Mouse (Mus musculus) lung, postnatal 4 days (tissue): Measurements from ENCODE around the gene Sap30bp.

ENCODE experiments used
- DNase-seq, 2 experiments: peaks; one replicate each; pipeline ENCODE4 v3.0.0; 2021

Sap30bp gene

GRCm38 (mm10) chr11:115906116-115906515 is 27.0 kb upstream of the Sap30bp start:
- no peak for DNase-seq

- DNase-seq: no peak
These were observed 26.6 kb upstream of the Sap30bp start for GRCm38 (mm10) chr11:115906521-115906920.

GRCm38 (mm10) chr11:115911134-115911561 is 21.9 kb upstream of the Sap30bp start:
- DNase-seq: peak in 1 of 2 experiments; percentile 55

GRCm38 (mm10) chr11:115911632-115912376 is 21.3 kb upstream of the Sap30bp start, which contains the start of gene Smim6:
Gene Smim6, plus strand, starts transcription at chr11:115912017.
- DNase-seq: peak; percentile 45 to 57

GRCm38 (mm10) chr11:115916579-115916978 is 16.5 kb upstream of the Sap30bp start:
- DNase-seq: peak in 1 of 2 experiments; percentile 8

- no peak for DNase-seq
These were observed 14.4 kb upstream of the Sap30bp start for GRCm38 (mm10) chr11:115918637-115919036.

- no peak for DNase-seq
These were observed 14.0 kb upstream of the Sap30bp start for GRCm38 (mm10) chr11:115919073-115919472.

GRCm38 (mm10) chr11:115920110-115920818 is 12.8 kb upstream of the Sap30bp start:
- DNase-seq: peak in 1 of 2 experiments; percentile 67

GRCm38 (mm10) chr11:115921986-115922385 is 11.1 kb upstream of the Sap30bp start:
- DNase-seq: peak in 1 of 2 experiments; percentile 8

GRCm38 (mm10) chr11:115929031-115929430 is 4.1 kb upstream of the Sap30bp start:
- no peak for DNase-seq

GRCm38 (mm10) chr11:115929818-115930217 is 3.3 kb upstream of the Sap30bp start:
- no peak for DNase-seq

- DNase-seq: no peak
These were observed 1.8 kb upstream of the Sap30bp start for GRCm38 (mm10) chr11:115931235-115931634.

GRCm38 (mm10) chr11:115933747-115934110 is 647 bp downstream of the Sap30bp start:
- DNase-seq: no peak

GRCm38 (mm10) chr11:115939690-115940329 is 6.7 kb downstream of the Sap30bp start:
- peak in 1 of 2 experiments; percentile 66 for DNase-seq

- DNase-seq: no peak
These were observed 8.9 kb downstream of the Sap30bp start for GRCm38 (mm10) chr11:115941980-115942379.

GRCm38 (mm10) chr11:115945247-115945646 is 12.2 kb downstream of the Sap30bp start:
- no peak for DNase-seq

GRCm38 (mm10) chr11:115946221-115946828 is 13.2 kb downstream of the Sap30bp start:
- DNase-seq: peak in 1 of 2 experiments; percentile 45

- no peak for DNase-seq
These were observed 15.2 kb downstream of the Sap30bp start for GRCm38 (mm10) chr11:115948316-115948715.

GRCm38 (mm10) chr11:115950719-115951118 is 17.6 kb downstream of the Sap30bp start:
- DNase-seq: no peak

GRCm38 (mm10) chr11:115954712-115955111 is 21.6 kb downstream of the Sap30bp start:
- DNase-seq: no peak

GRCm38 (mm10) chr11:115955195-115955858 is 22.2 kb downstream of the Sap30bp start:
- DNase-seq: no peak

GRCm38 (mm10) chr11:115956453-115956852 is 23.4 kb downstream of the Sap30bp start:
- no peak for DNase-seq
